Mouse (Mus musculus): ENCODE results near the gene Tmem59l. TPM values are rescaled to one million over a fixed set of nuclear protein-coding genes. Genes with fewer than 3 reads are reported as not detected.
"Not testable (repeated sequence)": the region's sequence is repeated elsewhere in the genome, so short reads cannot be mapped to it uniquely, and the experiment has no call there.

Tmem59l gene
- polyA plus RNA-seq, 1 experiment from 2014 or later: 17.5 TPM

- Histone ChIP-seq H3K4me1 (replicated peaks) (peaks cover 16% of the 10 kb centered on the region), H3K9me3 (no peaks in the 10 kb centered on the region), H3K27ac (peak overlapping the region; percentile 85), H3K4me3 (replicated peaks) (peak overlapping the region; percentile 75), H3K9ac (replicated peaks) (peak overlapping the region; percentile 78), H3K27me3 (no peaks in the 10 kb centered on the region), H3K4me2 (peak overlapping the region; percentile 81), H3K36me3 (peaks cover 13% of the 10 kb centered on the region)
- peak; percentile 77 for ATAC-seq (ENCODE audit: insufficient number of reproducible peaks, insufficient read depth, low FRiP score, low TSS enrichment, low read depth)
- whole genome bisulfite sequencing: under 1% methylated on average over 49 of the region's 51 CpGs
Measured at GRCm38 (mm10) chr8:70522592-70523403, 35.6 kb upstream of the Tmem59l start.

- peaks cover 31% of the 10 kb centered on the region for H3K36me3 ChIP-seq
- H3K27ac ChIP-seq: no peak overlapping the region
- no peak overlapping the region for H3K9ac ChIP-seq (replicated peaks)
- H3K27me3 ChIP-seq: no peaks in the 10 kb centered on the region
- H3K9me3 ChIP-seq: no peaks in the 10 kb centered on the region
- ATAC-seq (ENCODE audit: insufficient number of reproducible peaks, insufficient read depth, low FRiP score, low TSS enrichment, low read depth): no peak
- H3K4me3 ChIP-seq (replicated peaks): no peak overlapping the region
- H3K4me1 ChIP-seq (replicated peaks): peaks cover 8% of the 10 kb centered on the region
- 71% methylated on average over 2 of the region's 2 CpGs for WGBS
- H3K4me2 ChIP-seq: no peak overlapping the region
Measured at GRCm38 (mm10) chr8:70519606-70520005, 32.4 kb upstream of the Tmem59l start.

- ATAC-seq (ENCODE audit: insufficient number of reproducible peaks, insufficient read depth, low FRiP score, low TSS enrichment, low read depth): no peak
- Histone ChIP-seq H3K4me1 (replicated peaks) (peaks cover 8% of the 10 kb centered on the region), H3K9ac (replicated peaks) (no peak overlapping the region), H3K36me3 (peaks cover 35% of the 10 kb centered on the region), H3K27me3 (no peaks in the 10 kb centered on the region), H3K9me3 (no peaks in the 10 kb centered on the region), H3K4me2 (no peak overlapping the region), H3K27ac (no peak overlapping the region), H3K4me3 (replicated peaks) (no peak overlapping the region)
- WGBS: 91% methylated on average over 6 of the region's 6 CpGs
Measured at GRCm38 (mm10) chr8:70519043-70519442, 31.9 kb upstream of the Tmem59l start.

- Histone ChIP-seq H3K9me3 (no peaks in the 10 kb centered on the region), H3K27ac (no peak overlapping the region), H3K9ac (replicated peaks) (no peak overlapping the region), H3K4me3 (replicated peaks) (no peak overlapping the region), H3K4me1 (replicated peaks) (peaks cover 8% of the 10 kb centered on the region), H3K4me2 (no peak overlapping the region), H3K36me3 (peaks cover 44% of the 10 kb centered on the region), H3K27me3 (no peaks in the 10 kb centered on the region)
- ATAC-seq (ENCODE audit: insufficient number of reproducible peaks, insufficient read depth, low FRiP score, low TSS enrichment, low read depth): no peak
- 68% methylated on average over 10 of the region's 10 CpGs for WGBS
Measured at GRCm38 (mm10) chr8:70517940-70518643, 30.9 kb upstream of the Tmem59l start.

- H3K9me3 ChIP-seq: no peaks in the 10 kb centered on the region
- no peak overlapping the region for H3K4me2 ChIP-seq
- H3K9ac ChIP-seq (replicated peaks): no peak overlapping the region
- H3K4me1 ChIP-seq (replicated peaks): peaks cover 10% of the 10 kb centered on the region
- WGBS: 84% methylated on average over 2 of the region's 2 CpGs
- peaks cover 53% of the 10 kb centered on the region for H3K36me3 ChIP-seq
- no peak overlapping the region for H3K27ac ChIP-seq
- no peak for ATAC-seq (ENCODE audit: insufficient number of reproducible peaks, insufficient read depth, low FRiP score, low TSS enrichment, low read depth)
- no peaks in the 10 kb centered on the region for H3K27me3 ChIP-seq
- no peak overlapping the region for H3K4me3 ChIP-seq (replicated peaks)
Measured at GRCm38 (mm10) chr8:70513441-70513840, 26.3 kb upstream of the Tmem59l start.

GRCm38 (mm10) chr8:70512253-70512903 lies 25.2 kb upstream of the Tmem59l start:
- H3K9me3 ChIP-seq: no peaks in the 10 kb centered on the region
- H3K4me3 ChIP-seq (replicated peaks): no peak overlapping the region
- H3K27ac ChIP-seq: no peak overlapping the region
- H3K9ac ChIP-seq (replicated peaks): no peak overlapping the region
- no peak for ATAC-seq (ENCODE audit: insufficient number of reproducible peaks, insufficient read depth, low FRiP score, low TSS enrichment, low read depth)
- peaks cover 12% of the 10 kb centered on the region for H3K4me1 ChIP-seq (replicated peaks)
- H3K27me3 ChIP-seq: no peaks in the 10 kb centered on the region
- H3K4me2 ChIP-seq: no peak overlapping the region
- WGBS: 95% methylated on average over 11 of the region's 11 CpGs
- H3K36me3 ChIP-seq: peaks cover 60% of the 10 kb centered on the region

- H3K4me1 ChIP-seq (replicated peaks): peaks cover 12% of the 10 kb centered on the region
- no peak overlapping the region for H3K9ac ChIP-seq (replicated peaks)
- no peak for ATAC-seq (ENCODE audit: insufficient number of reproducible peaks, insufficient read depth, low FRiP score, low TSS enrichment, low read depth)
- H3K36me3 ChIP-seq: peaks cover 66% of the 10 kb centered on the region
- H3K4me2 ChIP-seq: no peak overlapping the region
- H3K4me3 ChIP-seq (replicated peaks): no peak overlapping the region
- no peaks in the 10 kb centered on the region for H3K9me3 ChIP-seq
- no peaks in the 10 kb centered on the region for H3K27me3 ChIP-seq
- 95% methylated on average over 2 of the region's 2 CpGs for WGBS
- H3K27ac ChIP-seq: no peak overlapping the region
Measured at GRCm38 (mm10) chr8:70511770-70512169, 24.6 kb upstream of the Tmem59l start.

GRCm38 (mm10) chr8:70511174-70511573 lies 24.0 kb upstream of the Tmem59l start:
- Histone ChIP-seq H3K4me3 (replicated peaks) (peak overlapping the region; percentile 99), H3K9ac (replicated peaks) (peak overlapping the region; percentile 97; the same call in 1 of the 2 replicates), H3K4me2 (peak overlapping the region; percentile 99), H3K4me1 (replicated peaks) (peaks cover 12% of the 10 kb centered on the region), H3K36me3 (peaks cover 60% of the 10 kb centered on the region)
- H3K27ac ChIP-seq; H3K27me3 ChIP-seq; ATAC-seq (ENCODE audit: insufficient number of reproducible peaks, insufficient read depth, low FRiP score, low TSS enrichment, low read depth); H3K9me3 ChIP-seq: not testable (repeated sequence)
- WGBS: 82% methylated on average over 6 of the region's 6 CpGs

- Histone ChIP-seq H3K9ac (replicated peaks) (peak within 1 kb of the TSS; percentile 97), H3K27me3 (no peaks in the 10 kb centered on the region), H3K36me3 (peaks cover 52% of the 10 kb centered on the region), H3K4me3 (replicated peaks) (peak within 1 kb of the TSS; percentile 99), H3K27ac (peak within 1 kb of the TSS; percentile 96), H3K4me2 (peak within 1 kb of the TSS; percentile 99), H3K9me3 (no peaks in the 10 kb centered on the region), H3K4me1 (replicated peaks) (peaks cover 19% of the 10 kb centered on the region)
- peak; percentile 62 for ATAC-seq (ENCODE audit: insufficient number of reproducible peaks, insufficient read depth, low FRiP score, low TSS enrichment, low read depth)
- WGBS: 1% methylated on average over 74 of the region's 74 CpGs
Measured at GRCm38 (mm10) chr8:70510228-70510915, 23.2 kb upstream of the Tmem59l start, which contains the start of gene Uba52. TSS of gene Uba52 (minus strand) at chr8:70510801.

GRCm38 (mm10) chr8:70509281-70509952 lies 22.3 kb upstream of the Tmem59l start:
- peak overlapping the region; percentile 99 for H3K4me3 ChIP-seq (replicated peaks)
- peaks cover 48% of the 10 kb centered on the region for H3K36me3 ChIP-seq
- H3K4me1 ChIP-seq (replicated peaks): peaks cover 29% of the 10 kb centered on the region
- WGBS: 12% methylated on average over 25 of the region's 25 CpGs
- H3K9me3 ChIP-seq: no peaks in the 10 kb centered on the region
- H3K4me2 ChIP-seq: peak overlapping the region; percentile 99
- H3K27ac ChIP-seq: peak overlapping the region; percentile 96
- ATAC-seq (ENCODE audit: insufficient number of reproducible peaks, insufficient read depth, low FRiP score, low TSS enrichment, low read depth): no peak
- H3K27me3 ChIP-seq: no peaks in the 10 kb centered on the region
- peak overlapping the region; percentile 97 for H3K9ac ChIP-seq (replicated peaks)
